Mouse (Mus musculus): Measurements from ENCODE around the gene Gmpr2. TPM values are rescaled to one million over a fixed set of nuclear protein-coding genes. Genes with fewer than 3 reads are reported as not detected.

Gene Gmpr2
- 1 to 10 TPM; 2.4 to 3.1 TPM for total RNA-seq (2021)
- long read RNA-seq, experiment 1: 0 reads
- long read RNA-seq, experiment 2, partial matches to known transcripts: 0 of 2 reads
- long read RNA-seq, experiment 2, other reads (novel, unspliced or antisense): 1 of 2 reads

GRCm38 (mm10) chr14:55671833-55672740 lies at the start of gene Gmpr2, which contains the start of gene Nedd8:
Gene Gmpr2, plus strand, starts transcription at chr14:55671941.
Gene Nedd8, minus strand, starts transcription at chr14:55672124.
- DNase-seq: peak; percentile 90

GRCm38 (mm10) chr14:55628077-55628827 lies 43.5 kb upstream of the Gmpr2 start:
- TF ChIP-seq CTCF (IDR thresholded peaks at IDR 0.05): no peak
- Histone ChIP-seq H3K27ac (no peak overlapping the region), H3K4me3 (no peak overlapping the region)
- intact Hi-C loops (cut with DNase I): loop anchor here (2.0 kb wide), 1 partner anchor 115 kb away; no protein-coding TSS in a partner anchor
- no peak for DNase-seq

More at GRCm38 (mm10) chr14:55671833-55672740, at the start of gene Gmpr2, which contains the start of gene Nedd8:
- H3K4me3 ChIP-seq: peak within 1 kb of the TSS; percentile 99
- intact Hi-C loops (cut with DNase I): loop anchor here (1.0 kb wide), 1 partner anchor 81 kb away; the partner anchor contains the start of genes Psme2 and Rnf31
- no peak for TF ChIP-seq CTCF (IDR thresholded peaks at IDR 0.05)
- peak within 1 kb of the TSS; percentile 97 for H3K27ac ChIP-seq

- peak; percentile 70 for DNase-seq
- Histone ChIP-seq H3K27ac (no peak overlapping the region), H3K4me3 (no peak overlapping the region)
- peak; percentile 90 for TF ChIP-seq CTCF (IDR thresholded peaks at IDR 0.05)
- intact Hi-C loops (cut with DNase I): loop anchor here (2.0 kb wide), 1 partner anchor 113 kb away; no protein-coding TSS in a partner anchor
Observed at GRCm38 (mm10) chr14:55629312-55629711, 42.4 kb upstream of the Gmpr2 start.

GRCm38 (mm10) chr14:55634874-55635522 lies 36.7 kb upstream of the Gmpr2 start:
- no peak for DNase-seq
- intact Hi-C loops (cut with DNase I): no loop called here
- peak overlapping the region; percentile 87 for H3K27ac ChIP-seq
- peak overlapping the region; percentile 84 for H3K4me3 ChIP-seq
- TF ChIP-seq CTCF (IDR thresholded peaks at IDR 0.05): no peak

GRCm38 (mm10) chr14:55635523-55636007 lies 36.2 kb upstream of the Gmpr2 start, which contains the start of gene Ipo4:
Gene Ipo4, minus strand, starts transcription at chr14:55635957.
- no peak for TF ChIP-seq CTCF (IDR thresholded peaks at IDR 0.05)
- Histone ChIP-seq H3K27ac (peak within 1 kb of the TSS; percentile 87), H3K4me3 (peak within 1 kb of the TSS; percentile 84)
- intact Hi-C loops (cut with DNase I): no loop called here
- DNase-seq: peak; percentile 93

- no peak within 1 kb of the TSS for H3K27ac ChIP-seq
- intact Hi-C loops (cut with DNase I): no loop called here
- no peak for DNase-seq
- no peak within 1 kb of the TSS for H3K4me3 ChIP-seq
- no peak for TF ChIP-seq CTCF (IDR thresholded peaks at IDR 0.05)
Observed at GRCm38 (mm10) chr14:55637795-55638194, 33.9 kb upstream of the Gmpr2 start, which contains the start of gene Gm49378. Gene Gm49378, minus strand, starts transcription at chr14:55637895.

- intact Hi-C loops (cut with DNase I): no loop called here
- no peak for TF ChIP-seq CTCF (IDR thresholded peaks at IDR 0.05)
- no peak for DNase-seq
Observed at GRCm38 (mm10) chr14:55640816-55641215, 30.9 kb upstream of the Gmpr2 start.

GRCm38 (mm10) chr14:55641291-55641690 lies 30.4 kb upstream of the Gmpr2 start:
- intact Hi-C loops (cut with DNase I): no loop called here
- no peak overlapping the region for H3K27ac ChIP-seq
- no peak for TF ChIP-seq CTCF (IDR thresholded peaks at IDR 0.05)
- H3K4me3 ChIP-seq: no peak overlapping the region
- DNase-seq: no peak

More at GRCm38 (mm10) chr14:55640816-55641215, 30.9 kb upstream of the Gmpr2 start:
- Histone ChIP-seq H3K4me3 (no peak overlapping the region), H3K27ac (no peak overlapping the region)

GRCm38 (mm10) chr14:55642679-55643059 lies 29.1 kb upstream of the Gmpr2 start:
- Histone ChIP-seq H3K27ac (peak overlapping the region; percentile 100), H3K4me3 (peak overlapping the region; percentile 94)
- intact Hi-C loops (cut with DNase I): no loop called here
- TF ChIP-seq CTCF (IDR thresholded peaks at IDR 0.05): no peak
- DNase-seq: no peak

GRCm38 (mm10) chr14:55643060-55643907 lies 28.5 kb upstream of the Gmpr2 start, which contains the start of gene Tm9sf1:
Gene Tm9sf1, minus strand, starts transcription at chr14:55643806.
- TF ChIP-seq CTCF (IDR thresholded peaks at IDR 0.05): no peak; the same call in 1 of the 2 replicates
- peak within 1 kb of the TSS; percentile 100 for H3K27ac ChIP-seq
- intact Hi-C loops (cut with DNase I): no loop called here
- peak within 1 kb of the TSS; percentile 94 for H3K4me3 ChIP-seq
- DNase-seq: peak; percentile 90

Data from gastrocnemius, adult 2 months (tissue).